Mouse (Mus musculus): ENCODE data around the gene Selenbp2.
"Not testable (repeated sequence)": the region's sequence is repeated elsewhere in the genome, so short reads cannot be mapped to it uniquely, and the experiment has no call there.

The Selenbp2 gene

DNA sequence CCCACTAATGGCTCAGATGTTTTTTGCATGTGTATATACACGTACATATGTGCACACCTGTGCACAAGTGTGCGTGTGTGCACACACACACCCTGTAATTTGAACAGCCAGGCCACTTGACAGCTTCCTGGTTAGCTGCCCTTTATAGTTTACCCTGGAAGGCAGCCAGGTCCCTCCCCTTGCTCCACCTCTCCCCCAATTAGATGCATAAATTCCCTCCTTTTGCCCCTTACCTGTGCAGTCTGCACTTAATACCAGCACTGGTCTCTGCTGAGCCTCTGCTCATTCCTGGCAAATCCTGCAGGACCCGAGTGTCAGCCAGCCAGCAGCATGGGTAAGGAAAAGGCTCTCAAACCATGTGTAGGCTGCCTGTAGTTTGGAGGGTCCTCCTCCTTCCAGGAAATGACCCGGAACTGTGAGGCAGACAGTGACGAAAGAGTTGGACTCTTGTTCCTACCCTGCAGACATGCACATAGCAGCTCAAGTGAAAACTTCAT is at the start of gene Selenbp2:
Gene Selenbp2, plus strand, starts transcription at position 228 of the 497 bp plus-strand sequence.
- no peak for DNase-seq (ENCODE audit: extremely low read depth, low read depth)

DNA sequence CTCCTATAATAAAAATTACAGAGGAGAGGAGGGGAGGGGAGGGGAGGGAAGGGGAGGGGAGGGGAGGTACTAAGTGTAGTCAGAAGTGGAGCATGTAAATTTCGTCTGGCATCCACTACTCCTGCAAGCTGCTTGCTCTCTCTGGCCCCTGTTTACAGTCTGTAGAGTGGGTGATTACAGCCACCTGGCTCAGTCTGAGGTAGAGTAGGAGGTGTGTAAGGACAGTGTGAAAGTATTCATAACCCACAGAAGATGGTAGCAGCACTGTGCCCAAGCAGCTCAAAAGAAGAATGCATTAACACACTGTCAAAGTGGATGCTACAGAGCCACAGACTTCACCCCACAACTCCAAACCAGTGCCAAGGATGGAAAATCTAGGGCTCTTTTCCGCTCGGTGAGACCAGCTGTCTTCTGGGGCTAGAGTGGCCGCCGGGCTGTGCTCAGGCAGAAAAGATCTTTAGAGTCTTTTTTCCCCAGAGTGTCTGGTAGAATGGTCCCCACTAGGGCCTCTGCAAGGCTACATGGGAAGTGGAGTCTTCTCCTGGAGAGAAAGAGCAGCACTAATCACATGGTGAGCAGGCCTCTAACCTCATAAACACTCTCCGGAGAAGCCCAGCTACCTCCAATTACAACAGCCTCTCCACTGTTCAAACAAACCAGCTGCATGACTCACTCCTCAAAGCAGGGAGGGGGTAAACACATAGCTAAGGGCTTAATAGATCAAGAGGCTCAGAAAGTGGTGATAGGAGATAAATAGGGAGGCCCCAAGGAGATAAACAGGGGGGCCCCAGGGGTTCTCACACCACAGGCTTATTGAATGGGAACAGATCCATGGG is 44.4 kb upstream of the Selenbp2 start:
- DNase-seq (ENCODE audit: extremely low read depth, low read depth), result peak; percentile 46

DNA sequence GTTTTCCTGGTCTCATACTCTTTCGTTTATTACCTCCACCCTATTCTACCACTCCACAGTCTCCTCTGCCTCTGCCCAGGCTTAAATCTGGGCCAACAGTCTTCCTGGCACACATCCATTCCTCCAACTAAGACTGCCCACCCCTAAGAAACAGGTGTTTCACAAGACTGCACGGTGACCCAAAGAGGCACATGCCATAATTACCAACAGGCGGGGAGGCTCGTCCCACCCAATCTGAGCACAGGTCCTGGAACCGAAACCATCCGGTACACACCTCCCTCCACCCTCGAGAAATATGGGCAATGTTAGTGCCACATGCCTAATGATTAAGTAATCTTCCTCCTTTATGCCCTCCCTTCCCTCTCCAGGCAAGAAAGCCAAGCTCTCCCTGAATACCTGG is 42.9 kb upstream of the Selenbp2 start:
- DNase-seq (ENCODE audit: extremely low read depth, low read depth), result no peak

DNA sequence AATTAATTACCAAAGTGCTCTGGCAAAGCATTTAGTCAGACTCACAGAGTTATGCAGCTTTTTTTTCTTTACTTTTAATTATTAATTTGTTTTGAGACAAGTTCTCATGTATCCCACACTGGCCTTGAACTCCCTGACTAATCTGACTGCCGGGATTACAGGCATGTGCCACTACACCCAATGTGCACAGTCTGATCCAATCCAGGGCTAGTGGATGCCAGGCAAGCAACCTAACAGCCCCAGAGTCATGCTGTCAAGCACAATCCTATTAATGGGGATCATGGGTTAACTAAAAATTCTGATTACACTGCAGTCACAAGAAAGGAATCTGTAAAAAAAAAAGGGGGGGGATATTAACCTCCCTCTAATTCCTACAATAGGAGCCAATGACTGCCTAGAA is 39.4 kb upstream of the Selenbp2 start:
- DNase-seq (ENCODE audit: extremely low read depth, low read depth), result not testable (repeated sequence)

DNA sequence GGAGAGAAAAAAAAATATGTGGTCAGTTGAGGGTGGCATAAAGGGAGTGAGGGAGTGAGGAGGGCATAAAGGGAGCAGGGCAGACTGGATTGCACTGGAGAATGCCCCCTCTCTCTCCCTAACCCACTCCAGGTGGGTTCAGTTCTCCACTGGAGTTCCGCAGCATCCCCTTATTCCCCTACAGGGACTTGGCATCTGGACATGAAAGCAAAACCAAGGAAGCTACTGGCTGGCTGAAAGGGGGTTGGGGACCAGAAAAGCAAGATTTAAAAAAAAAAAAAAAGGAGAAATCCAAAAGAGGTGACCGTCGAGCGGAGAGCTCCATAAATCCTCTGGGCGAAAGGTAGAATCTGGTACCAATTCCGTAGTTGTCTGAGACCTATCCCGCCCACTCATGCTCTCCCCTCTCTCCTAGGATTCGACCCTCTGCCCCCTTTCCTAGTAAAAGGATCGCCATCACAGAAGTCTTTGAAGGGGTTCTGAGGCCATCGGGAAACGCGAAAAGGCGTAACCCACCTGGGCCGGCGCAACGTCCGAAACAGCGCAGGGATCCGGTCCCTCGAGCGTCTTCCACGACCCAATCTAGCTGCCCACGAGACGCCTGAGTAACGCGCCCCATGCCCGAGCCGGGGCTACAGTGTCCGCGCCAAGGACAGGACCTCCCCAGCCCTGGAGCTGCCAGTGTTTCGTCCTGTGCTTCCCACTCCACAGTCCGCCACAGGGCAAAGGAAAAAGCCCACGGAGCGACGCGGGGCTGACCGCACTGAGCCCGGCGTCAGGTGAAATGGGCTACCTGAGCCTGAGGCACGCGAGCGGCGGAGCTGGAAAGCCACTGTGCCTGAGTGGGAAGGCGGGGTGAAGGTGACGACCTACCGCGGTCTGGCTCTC is 35.3 kb upstream of the Selenbp2 start:
- DNase-seq (ENCODE audit: extremely low read depth, low read depth), result not testable (repeated sequence)

DNA sequence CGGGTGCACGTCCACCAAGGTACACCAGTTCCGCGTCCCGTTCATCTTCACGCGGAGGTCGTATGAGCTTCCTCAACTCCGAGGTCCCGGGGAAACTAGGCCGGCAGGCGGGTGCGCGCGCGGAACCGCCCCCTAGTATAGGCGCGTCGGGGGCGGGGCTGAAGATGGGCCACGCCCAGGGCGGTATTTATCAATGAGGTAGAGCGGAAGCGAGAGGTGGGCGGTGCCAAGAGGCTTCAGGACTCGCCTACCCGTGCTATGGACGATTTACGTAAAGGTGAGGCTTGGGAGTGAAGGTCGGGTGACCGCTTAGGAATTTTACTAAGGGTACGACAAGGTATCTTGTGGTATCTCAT is 34.6 kb upstream of the Selenbp2 start, which contains the start of gene Tuft1:
Gene Tuft1, minus strand, starts transcription at position 133 of the 356 bp plus-strand sequence.
- DNase-seq (ENCODE audit: extremely low read depth, low read depth), result not testable (repeated sequence)

DNA sequence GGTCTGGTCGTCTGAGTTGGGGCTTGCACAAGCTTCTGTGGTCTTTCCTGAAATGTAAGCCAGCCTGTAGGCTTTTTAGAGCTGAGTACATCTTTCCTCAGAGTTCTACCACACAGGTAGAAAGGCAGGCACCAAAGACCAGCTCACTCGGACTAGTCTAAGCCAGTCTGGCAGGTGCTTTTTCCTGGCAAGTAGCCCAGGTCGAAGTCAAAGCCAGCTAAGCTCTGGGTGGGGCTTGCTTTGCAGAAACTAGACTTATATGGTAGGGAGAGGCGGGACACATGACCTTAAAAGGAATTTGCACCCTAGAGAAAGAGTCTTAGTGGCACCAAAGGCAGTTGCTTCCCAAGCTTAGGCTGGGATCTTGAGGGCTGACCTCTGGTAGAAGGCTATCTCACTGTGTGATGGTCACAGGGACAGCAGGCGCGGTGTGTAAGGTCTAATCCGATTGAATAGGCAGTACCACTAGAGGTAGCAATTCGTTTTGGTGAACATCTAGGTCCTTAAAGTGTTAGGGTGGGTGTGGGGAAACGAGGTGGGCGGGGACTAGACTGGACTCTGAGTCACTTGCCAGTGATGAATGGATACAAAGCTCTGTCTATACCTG is 34.1 kb upstream of the Selenbp2 start:
- peak; percentile 85 for DNase-seq (ENCODE audit: extremely low read depth, low read depth)

DNA sequence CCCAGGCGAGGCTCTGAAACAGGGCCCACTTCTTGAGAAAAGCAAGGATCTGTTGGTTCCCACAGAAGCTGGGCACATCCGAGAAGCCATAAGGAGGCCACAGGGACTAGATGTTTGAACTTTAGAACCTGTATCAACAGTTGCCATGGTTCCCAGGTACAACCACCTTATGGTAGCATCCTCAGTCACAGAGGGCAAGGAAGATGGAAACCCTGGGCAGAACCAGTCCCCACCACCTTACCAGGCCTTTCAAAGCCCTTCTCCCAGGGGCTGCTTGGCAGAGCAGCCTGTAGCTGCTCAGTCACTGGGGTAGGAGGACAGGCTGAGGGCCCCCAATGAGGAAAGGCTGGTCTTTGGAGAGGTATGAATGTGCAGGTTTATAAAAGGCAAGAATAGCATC is 32.5 kb upstream of the Selenbp2 start:
- not testable (repeated sequence) for DNase-seq (ENCODE audit: extremely low read depth, low read depth)

DNA sequence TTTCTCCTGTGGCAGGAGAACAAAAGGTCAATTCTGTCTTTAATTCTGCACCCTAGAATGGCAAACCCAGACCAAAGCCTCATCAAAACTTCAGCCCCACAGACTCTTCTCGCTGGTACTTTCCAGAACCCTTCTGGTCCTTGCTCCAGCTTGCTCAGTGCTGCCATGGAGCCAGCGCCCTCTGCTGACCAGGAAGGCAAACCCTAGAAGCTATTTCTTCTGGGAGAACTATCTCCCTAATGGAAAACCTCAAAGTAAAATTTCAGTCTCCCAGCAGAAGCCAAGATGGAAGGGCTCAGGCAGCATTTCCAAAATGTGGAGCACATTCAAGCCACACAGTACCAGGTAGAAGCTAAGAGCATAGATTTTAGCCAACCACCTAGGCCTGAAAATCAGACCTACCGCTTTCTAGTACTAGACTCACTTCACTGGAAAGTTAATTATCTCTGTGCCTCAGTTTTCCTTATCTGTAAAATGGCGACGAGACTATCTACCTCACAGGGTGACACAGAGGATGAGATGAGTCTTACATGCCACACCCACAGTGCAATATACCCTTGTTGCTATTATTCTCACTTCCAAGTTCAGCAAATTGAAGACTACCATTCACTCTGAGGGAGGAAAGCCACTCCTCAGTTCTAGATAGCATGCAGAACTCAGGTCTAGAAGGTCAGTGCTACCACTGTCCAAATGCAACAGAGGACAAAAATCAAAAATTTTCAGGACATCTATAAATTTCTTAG is 28.1 kb upstream of the Selenbp2 start:
- DNase-seq (ENCODE audit: extremely low read depth, low read depth), result not testable (repeated sequence)

DNA sequence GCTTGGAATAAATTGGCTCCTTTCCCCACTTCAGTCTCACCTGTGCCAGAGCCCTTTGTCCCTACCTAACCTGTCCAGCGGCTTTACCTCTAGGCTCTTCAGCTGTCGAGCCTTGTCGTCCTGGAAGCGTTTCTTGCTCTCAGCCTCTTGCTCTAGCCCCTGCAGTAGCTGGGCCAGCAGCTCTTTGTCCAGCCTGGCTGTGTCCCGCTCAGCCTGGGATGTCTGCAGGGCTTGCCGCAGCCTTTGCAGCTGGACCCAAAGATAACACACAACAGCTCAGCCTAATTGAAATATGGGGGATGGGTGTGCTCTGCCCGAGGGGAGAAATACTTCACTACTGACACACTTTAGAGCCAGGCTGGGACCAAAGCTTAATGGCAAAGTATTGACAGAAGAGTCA is 27.5 kb upstream of the Selenbp2 start:
- not testable (repeated sequence) for DNase-seq (ENCODE audit: extremely low read depth, low read depth)

DNA sequence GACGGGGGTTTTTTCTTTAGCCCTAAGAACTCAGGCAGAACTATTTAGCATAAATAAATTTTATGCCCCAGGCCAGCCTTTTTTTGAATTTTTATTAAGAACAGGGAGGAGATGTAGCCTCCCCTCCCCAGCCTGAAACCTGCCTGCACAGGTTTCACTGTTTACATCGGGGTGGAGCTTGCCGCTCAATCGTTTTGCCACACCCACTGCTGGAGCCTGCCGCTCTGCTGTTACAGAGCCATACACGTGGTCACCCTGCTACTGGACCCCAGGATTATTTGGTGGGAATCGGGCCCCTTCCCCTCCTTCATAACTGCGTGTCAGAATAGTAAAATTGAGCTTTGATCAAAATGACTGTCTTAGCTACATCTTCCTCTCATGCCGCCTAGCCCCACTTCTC is 18.3 kb upstream of the Selenbp2 start:
- DNase-seq (ENCODE audit: extremely low read depth, low read depth), result not testable (repeated sequence)

DNA sequence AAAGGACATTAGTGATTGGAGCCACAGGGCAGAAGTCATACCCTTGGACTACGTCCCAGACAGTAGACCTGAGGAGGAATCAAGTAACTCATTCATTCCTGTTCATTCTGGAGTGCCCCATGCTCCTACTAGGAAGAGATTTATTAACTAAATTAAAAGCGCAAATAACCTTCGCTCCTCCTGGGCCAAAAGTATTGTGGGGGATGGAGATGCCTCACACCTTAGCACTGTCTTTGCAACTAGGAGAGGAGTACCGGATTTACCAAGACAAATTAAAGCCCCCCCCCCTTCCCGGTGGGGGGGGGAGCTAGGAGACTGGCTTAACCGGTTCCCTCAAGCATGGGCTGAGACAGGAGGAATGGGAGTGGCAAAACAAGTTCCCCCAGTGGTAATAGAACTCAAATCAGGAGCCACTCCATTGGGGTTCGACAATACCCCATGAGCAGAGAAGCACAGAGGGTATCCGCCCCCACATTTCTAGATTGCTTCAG is 14.0 kb upstream of the Selenbp2 start:
- DNase-seq (ENCODE audit: extremely low read depth, low read depth), result no peak

DNA sequence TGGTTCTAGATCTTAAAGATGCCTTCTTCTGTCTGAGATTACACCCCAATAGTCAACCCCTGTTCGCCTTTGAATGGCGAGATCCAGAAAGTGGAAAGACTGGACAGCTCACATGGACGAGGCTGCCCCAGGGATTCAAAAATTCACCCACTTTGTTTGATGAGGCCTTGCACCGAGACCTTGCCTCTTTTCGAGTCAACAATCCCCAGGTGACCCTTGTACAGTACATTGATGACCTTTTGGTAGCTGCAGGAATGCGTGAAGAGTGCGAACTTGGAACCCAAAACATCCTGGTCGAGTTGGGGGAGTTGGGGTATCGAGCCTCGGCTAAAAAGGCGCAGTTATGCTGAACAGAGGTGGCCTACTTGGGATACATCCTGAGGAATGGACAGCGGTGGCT is 13.3 kb upstream of the Selenbp2 start:
- not testable (repeated sequence) for DNase-seq (ENCODE audit: extremely low read depth, low read depth)

DNA sequence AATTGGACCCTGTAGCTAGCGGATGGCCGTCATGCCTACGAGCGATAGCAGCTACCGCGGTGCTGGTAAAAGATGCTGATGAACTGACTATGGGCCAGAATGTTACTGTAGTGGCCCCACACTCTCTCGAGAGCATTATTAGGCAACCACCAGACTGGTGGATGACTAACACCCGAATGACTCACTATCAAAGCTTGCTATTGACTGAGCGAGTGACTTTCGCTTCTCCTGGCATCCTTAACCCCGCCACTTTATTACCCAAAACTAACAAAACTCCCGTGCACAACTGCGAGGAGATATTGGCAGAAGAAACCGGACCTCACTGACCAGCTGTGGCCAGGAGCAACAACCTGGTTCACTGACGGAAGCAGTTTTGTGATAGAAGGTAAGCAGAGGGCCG is 12.6 kb upstream of the Selenbp2 start:
- no peak for DNase-seq (ENCODE audit: extremely low read depth, low read depth)

DNA sequence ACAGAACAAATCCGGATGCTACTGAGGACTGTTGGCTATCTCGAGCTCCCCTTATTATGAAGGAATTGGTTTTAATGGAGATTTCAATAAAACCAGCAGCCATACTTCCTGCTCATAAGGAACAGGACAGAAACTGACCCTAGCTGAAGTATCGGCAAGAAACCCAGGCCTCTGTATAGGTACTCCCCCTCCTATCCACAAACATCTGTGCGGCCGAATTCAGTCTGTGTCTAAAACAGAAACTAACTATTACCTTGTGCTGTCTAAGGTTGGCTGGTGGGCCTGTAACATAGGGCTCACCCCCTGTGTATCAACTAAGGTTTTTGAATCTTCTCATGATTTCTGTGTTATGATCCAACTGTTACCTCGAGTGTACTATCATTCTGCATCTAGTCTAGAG is 9.7 kb upstream of the Selenbp2 start:
- no peak for DNase-seq (ENCODE audit: extremely low read depth, low read depth)

DNA sequence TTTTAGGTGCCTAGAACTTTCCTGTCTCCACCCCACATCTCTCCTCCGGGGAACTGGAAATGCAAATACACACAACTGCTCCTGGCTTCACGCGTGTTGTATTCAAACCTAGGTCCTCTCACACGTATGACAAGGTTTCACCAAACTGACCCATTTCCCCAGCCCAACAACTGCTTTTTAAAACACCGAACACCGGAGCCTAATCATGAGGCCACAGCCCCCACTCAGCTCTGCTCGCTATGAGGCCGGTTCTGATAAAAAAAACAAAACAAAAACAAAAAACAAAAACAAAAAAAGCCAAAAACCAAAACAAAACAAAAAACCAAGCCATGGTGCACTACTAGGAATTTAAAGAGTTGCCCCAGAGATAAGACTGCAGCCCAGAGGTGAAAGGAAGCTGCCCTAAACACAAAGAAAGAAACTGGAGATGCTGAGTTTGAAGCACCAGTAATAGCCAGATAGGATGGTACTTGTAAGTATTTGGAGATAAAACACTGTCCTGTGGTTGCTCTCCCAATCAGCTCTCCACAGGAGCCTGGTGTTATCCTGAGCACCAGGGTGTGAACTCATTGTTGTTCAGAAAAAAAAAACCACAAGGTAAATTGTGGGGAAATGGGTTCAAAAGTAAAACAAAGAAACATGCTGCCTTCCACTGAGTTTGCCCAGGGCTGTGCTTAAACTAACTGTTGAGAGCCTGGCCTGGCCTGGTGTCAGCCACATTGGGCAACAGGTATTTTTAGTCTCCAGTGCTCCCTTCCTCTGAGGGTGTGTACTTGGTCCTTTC is 7.2 kb upstream of the Selenbp2 start:
- DNase-seq (ENCODE audit: extremely low read depth, low read depth), result peak; percentile 96

DNA sequence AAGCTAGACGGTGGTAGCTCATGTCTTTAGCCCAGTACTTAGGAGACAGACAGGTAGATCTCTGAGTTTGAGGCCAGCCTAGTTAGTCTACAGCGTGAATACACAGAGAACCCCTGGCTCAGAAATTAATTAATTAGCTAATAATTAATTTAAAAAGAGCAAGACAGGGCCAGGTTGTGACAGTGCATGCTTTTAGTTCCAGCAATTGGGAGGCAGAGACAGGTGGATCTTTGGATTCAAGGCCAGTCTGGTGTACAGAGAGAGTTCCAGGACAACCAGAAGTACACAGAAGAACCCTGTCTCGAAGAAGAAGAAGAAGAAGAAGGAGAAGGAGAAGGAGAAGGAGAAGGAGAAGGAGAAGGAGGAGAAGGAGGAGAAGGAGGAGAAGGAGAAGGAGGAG is 4.7 kb upstream of the Selenbp2 start:
- not testable (repeated sequence) for DNase-seq (ENCODE audit: extremely low read depth, low read depth)

DNA sequence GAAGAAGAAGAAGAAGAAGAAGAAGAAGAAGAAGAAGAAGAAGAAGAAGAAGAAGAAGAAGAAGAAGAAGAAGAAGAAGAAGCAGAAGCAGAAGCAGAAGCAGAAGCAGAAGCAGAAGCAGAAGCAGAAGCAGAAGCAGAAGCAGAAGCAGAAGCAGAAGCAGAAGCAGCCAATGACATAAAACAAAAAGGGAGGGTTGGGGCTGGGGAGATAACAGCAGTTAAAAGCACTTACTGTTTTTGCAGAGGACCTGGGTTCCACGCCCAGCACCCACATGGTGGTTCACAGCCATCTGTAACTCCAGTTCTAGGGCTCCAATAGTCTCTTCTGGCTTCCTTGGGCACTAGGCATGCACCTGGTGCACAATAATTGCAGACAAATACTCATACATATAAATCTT is 4.2 kb upstream of the Selenbp2 start:
- DNase-seq (ENCODE audit: extremely low read depth, low read depth), result peak; percentile 98

DNA sequence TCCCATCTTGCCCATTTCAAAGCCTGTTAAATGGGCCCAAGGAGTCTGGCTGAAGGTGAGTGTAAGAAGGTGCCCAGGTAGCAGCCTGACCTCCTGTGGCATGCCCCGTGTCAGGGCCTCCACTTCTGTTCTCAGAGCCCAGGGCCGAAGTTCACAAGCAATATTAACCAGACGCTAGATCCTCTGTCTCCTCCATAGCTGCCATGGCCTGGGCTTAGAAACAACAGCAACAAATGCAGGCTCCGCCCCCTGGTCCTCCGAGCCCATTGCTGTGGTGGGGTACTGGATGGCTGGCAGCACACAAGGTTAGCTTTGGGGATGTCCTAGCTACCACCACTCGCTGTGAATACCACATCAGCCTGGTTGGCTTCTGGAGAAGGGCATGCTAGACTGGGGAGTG is 3.2 kb upstream of the Selenbp2 start:
- not testable (repeated sequence) for DNase-seq (ENCODE audit: extremely low read depth, low read depth)
